Mouse (Mus musculus) left cerebral cortex, adult 11 months (tissue): ENCODE data around the gene Slc50a1.

ENCODE experiments used
- DNase-seq: peaks from one replicate; pipeline ENCODE4 v3.0.0; 2022; ENCODE audit warnings: low spot score

The Slc50a1 gene

DNA sequence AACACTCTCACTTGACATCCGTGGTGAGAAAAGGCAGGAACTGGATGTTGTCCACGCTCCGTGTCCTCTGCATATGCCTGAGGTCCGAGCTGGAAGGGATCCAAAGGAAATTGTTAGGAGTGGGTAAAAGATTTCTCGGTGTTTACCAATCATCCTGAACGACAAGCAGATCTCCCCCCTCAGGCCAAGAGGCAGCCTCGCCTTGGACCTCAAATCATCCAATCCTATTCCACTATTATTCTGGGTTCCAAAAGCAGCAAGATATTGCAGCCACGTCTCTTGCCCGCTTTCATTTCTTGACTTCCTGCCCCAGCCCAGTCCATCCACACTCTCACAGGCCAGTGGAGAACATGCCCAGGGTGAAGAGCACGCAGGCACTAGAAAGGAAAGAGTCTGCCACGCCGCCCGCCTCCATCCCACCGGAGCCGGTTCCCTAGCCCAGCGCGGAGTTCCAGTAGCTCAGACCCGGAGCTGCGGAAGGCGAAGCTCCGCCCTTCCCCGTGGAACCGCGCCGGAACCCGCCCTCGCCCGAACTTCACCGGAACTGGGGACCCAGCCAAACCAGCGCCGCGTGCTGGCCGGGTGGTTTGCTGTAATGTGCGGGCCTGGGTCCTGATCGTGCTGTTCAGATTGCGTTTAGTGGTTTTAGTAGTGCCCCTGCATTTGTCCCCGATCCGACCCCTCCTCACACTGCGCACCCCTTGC is at the start of gene Slc50a1:
TSS of gene Slc50a1 (minus strand) at position 520 of the 705 bp plus-strand sequence.
- no peak for DNase-seq

DNA sequence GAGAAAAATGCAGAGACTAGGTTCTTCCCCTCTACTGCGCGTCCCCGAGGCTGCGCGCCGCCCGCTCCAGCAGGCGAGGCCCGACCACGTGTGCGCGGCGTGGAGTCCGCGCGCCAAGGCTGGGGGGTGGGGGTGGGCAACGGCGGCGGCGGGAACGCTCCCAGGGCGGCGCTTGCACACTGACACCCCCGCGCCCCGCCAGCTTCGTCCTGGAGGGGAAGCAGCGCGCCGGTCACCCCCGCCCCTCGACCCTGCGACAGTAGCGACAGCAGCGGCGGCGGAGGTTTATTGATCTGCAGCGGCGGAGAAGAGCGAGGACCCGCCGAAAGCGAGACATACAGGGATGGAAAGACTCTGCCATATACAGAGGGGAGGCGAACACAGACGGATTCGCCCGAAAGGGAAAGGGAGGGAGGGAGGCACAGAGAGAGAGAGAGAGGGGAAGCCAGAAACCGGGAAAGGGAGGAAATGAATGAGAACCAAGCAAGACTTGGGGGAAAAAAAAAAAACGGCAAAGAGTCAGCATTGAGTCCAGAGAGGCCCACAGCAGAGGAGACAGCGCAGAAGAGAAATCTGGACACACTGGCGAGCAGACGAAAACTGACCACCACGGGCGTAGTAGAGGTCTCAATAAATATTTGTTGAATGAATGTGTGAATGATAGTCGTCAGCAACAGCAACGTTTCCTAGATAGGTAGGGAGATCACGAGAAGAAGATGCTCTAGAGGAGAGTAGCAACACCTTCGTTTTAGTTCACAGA is 49.4 kb upstream of the Slc50a1 start:
- DNase-seq = no peak

DNA sequence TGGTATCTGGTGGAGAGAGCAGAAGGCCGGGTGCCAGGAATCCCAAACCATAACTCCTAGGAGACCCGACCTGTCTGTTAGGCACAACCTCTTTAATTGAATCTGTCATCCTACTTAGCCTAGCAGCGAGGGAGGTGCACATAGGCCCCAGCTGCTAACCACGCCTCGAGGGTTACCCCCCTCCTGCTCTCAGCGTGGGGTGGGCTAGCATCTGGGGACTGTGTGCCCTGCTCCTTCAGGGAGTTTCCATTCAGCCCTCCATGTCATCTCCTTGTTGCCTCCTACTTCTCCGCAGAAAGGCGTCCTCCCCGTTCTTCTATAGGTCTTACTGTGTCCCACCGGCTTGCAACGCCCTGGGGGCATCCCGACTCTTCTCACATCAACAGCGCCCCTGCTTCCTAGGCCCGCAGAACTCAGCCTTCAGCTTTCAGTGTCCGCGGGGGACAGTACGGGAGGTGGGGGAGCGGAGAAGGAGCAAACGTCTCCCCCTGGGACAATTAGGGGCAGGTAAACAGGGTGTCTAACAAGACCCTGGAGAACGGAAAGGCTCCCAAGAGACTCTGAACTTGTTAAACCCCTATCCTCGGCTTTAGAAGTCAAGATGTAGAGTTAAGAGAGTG is 48.7 kb upstream of the Slc50a1 start:
- DNase-seq = no peak

DNA sequence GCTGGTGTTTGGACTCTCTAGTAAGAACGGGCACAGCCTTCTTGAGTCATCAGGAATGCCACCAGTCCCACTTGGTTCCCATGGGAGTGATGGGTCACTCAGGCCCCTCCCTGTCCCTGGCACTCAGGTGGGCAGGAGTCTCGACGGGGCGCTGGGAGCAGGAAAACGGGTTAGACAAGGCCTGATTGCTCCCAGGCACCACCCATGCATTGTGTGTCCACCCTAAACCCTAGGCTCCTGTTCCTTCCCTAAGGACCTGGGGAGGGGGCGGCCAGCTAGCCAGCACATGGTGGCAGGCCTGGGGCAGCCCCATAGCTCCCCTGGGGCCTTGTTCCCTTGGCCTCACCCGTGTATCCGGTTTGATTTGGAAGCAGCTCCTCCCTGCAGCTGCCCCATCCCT is 47.9 kb upstream of the Slc50a1 start:
- no peak for DNase-seq

DNA sequence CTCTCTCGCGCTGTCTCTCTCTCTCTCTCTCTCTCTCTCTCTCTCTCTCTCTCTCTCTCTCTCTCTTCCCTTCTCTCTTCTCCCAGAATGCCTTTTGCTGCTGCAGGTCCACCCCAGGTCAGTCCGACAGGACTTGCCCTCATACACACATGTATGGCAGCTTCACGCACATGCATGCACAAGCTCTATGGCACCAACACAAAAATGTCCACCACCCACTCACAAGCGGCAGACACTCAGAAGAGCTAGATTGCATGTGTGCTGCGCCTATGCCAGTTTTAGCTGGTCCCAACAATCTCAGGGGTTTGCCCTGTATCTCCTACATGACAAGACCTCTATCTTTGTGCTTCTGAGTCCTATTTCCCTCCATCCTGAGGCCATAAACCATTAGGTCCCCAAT is 46.9 kb upstream of the Slc50a1 start:
- no peak for DNase-seq

DNA sequence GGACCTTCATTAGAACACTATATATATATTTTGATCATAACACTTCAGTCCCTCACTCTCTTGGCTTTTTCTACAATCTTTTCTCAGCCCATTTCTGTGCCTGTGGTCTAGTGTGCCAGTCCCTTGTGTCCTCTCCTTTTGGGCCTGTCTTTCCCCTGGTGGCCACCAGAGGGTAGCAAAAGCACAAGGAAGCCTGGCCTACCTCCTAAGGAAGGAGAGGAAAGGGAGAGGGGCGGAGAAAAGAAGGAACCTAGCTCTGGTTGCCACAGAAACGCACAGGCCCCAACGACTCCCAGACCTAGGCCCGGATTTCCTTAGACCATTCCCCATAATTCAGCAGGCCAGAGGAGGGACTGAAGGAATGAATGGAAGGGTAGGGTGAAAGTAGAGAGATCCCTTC is 46.5 kb upstream of the Slc50a1 start:
- DNase-seq = peak; percentile 84

DNA sequence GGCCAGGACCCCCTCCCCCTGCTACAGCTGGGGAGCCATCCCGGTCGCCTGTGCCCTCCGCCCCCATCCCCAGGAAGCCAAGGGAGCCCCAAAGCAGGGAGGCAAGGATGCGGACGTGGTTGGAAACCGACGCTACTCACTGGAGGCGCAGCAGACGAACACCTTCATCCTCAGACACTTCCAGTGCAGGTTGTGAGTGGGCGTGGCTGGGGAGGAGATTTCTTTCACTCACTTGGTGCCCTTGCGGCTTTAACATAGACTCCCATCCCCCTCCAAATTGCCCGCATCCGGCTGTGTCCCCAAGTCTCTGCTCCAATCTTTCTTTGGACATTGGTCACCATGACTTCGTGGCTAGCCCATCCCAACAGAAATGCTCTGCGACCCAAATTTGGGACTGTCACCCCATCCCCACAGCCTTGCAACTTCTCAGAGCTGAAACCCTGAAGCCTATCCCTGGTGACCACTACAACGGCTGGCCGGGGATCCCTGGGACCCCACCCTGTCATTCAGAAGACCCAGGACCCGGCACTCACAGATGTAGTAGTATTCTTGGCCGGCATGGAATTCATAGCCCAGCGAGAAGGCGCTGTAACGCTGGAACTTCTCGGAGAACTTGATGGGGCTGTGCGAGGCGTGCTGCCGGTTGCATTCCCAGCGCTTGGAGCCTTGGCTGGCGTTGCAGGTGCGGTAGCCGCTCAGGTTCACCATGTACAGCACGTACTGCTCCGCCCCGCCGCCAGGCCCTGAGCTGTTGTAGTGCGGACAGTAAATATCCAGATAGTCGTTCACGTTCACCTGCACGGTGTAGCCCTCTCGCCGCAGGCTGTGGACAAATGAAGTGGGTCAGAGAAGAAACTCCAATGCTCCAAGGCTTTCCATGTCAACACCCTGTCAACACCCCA is 45.8 kb upstream of the Slc50a1 start:
- DNase-seq = no peak

DNA sequence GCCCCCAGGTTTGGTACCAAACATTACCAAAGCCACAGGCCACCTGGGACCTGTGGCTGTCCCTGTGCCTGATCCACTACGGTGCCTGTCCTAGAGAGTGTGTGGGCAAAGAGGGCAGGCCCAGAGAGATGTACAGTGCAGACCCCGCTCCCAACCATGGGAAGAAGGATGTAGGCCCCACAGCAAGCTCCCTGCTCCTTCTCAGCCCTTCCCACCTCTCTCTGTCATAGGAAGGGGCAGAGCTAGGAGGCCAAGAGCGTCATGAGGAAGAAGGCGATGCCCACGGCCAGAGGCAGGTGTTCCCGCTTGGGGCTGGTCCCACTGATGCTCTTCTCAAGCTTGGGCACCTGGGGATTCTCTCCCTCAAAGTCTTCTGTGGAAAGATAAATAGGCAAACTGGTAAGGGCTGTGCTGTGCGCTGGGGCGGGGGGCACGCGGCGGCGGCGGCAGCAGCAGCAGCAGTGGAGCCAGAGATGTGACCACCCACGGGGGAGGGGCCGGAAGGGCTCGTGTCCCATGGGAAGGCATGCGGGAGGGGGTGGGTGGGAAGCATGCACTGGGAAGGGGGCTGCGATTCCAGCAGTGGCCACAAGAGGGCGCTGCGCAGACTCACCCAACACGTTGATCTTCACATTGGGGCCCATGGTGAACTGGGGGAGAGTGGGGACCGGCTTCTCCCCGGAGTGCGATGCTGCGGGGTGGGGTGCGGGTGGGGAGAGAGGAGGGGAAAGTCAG is 45.0 kb upstream of the Slc50a1 start:
- DNase-seq = no peak

DNA sequence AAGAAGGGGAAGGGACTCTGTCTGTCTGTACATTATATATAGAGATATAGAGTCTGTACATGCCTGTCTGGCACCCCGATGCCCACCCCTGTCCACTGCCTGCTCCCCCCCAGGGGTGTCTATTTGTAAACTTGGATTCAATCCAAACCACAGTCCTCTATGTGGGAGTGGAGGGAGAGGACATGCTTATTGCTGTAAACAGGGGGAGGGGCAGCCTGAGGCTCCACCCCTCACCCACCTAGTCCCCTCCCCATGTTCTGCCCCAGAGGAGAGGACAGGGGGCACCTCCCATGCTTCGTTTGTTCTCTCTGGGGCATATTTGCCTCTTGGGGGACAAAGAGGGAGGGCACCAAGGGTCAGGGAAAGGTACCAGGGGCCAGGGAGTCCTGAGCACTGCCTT is 44.4 kb upstream of the Slc50a1 start:
- no peak for DNase-seq

DNA sequence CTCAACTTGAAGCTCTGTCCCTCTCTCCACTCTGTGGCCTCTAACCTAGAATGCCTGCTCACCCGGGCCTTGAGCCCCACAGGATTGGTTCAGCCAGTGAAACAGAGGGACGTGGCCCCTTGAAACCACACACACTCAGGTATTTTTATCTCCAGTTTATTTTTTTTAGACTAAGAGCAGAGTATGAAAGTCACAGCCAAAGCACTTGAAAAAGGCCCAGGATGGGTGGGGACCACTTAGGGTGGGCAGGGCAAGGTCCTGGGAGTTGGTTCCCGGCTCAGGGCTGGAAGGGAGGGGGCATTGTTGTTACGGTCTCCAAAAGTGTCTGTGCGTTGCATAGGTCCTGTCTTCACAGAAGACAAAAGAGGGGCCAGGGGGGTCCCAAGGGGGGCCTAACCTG is 44.0 kb upstream of the Slc50a1 start:
- no peak for DNase-seq

DNA sequence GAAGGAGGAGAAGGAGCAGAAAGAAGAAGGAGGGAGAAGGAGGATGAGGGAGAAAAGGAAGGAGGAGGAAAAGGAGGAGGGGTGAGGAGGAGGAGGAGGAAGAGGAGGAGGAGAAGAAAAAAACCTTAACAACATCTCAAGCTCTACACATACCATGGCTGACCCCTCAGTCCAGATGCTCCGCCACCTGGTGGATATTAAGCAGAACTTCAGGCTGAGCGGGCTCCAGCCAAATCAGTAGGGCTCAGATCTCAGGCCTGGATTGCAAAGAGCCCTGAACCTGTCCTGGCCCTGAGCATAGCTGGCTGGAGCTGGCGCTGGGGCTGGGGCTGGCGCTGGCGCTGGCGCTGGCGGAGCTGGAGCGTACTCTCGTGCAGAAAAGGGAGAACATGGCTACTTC is 37.7 kb upstream of the Slc50a1 start:
- no peak for DNase-seq

DNA sequence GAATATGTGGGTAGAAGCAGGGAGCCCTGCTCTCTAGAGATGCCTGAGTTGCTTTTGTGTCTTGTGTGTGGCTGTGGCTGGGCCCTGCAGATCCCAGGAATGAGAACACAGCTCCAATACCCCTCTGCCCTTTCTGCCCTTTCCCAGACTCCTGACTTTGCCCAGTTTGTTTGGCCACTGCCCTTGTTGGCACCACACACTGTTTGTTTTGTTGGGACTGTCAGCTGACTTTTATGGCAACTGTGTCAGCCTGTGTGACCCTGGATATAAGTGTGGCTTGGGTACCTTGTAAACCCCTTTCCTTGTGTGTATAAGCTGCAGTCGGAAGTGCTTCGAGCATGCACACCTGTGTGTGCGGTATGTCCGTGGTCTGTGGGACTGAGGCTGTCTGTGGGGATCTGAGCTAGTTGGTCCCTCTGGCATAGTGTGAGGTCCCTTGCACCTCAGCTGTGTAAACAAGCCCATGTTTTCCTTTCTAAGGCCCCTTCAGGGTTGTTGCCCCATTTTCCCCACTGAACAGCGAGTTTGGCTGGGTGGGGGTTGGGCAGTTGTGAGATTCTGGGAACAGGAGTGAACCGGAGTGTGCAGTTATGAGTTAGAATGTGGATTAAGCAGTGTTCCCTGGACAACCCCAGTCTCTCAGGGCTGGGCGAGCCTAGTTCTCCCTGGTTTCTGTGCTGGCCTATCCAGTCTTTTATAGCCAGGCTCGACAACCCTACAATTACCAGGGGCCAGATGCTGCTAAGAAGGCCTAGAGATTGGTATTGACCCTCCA is 35.4 kb upstream of the Slc50a1 start:
- no peak for DNase-seq

DNA sequence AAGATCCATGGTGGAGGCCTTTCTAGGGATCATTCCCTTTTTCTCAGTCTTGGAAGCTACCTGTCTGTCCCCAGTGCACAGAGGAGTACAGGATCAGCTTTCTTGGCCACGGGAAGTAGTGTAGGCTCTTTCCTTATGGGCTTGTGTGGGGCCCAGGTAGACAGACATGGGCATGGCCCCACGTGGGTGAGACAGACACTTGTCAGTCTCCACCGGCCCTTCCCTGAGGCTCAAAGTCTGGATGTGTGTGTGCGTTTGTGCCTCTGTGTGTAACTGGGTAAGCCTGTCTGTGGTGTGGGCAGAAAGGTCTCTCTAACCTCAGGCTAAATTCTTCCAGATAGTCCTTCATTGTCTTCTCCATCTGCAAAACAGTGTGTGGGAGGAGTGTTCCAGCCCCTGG is 34.7 kb upstream of the Slc50a1 start:
- DNase-seq = no peak

DNA sequence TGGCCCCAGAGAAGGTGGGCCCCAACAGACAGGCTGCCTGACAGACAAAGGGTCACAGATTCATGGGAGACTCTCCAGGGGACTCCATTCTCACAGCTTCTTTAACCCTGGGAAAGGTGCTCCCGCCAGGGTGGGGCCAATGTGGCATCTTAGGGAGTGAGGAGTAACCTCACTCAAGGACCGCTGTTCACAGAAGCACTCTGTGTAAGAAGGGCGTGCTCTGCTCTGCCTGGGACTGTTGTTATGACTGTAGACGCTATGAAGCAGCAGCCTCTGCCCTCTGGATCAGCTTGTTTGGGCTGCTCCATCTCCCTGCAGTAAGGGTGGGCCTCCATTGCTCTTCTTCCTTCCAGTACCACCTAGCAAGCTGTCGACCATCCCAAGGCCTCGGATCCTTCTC is 34.1 kb upstream of the Slc50a1 start:
- no peak for DNase-seq

DNA sequence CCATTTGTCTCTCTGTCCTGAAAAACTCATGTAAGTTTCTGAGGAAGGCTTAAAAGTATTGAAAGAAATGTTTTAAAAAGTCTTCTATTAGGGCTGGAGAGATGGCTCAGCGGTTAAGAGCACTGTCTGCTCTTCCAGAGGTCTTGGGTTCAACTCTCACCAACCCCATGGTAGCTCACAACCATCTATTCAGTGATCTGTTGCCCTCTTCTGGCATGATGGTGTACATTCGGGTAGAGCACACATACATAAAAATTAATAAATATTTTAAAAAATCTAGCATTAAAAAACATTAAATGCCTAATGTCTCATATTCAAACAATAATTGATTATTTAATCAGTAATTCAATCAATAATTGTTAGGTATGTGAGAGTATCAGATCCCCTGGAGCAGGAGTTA is 30.1 kb upstream of the Slc50a1 start:
- no peak for DNase-seq

DNA sequence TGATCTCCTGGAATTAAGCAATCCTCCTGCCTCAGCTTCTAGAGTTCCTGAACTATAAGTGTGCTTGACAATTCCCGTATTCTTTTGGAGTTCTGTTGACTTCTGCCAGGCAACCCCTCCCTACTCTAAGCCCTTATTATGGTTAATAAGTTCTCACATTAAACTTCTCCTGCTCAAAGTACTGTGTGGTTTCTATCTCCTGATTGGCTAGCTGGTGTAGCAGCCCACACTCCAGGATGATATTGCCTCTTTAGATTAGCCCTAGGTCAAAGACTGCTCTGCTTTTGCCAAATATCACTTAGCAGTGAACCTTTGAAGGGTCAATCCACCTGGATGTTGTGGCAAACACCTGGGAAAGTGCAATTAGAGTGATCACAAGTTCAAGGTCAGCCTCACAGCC is 29.7 kb upstream of the Slc50a1 start:
- DNase-seq = no peak

DNA sequence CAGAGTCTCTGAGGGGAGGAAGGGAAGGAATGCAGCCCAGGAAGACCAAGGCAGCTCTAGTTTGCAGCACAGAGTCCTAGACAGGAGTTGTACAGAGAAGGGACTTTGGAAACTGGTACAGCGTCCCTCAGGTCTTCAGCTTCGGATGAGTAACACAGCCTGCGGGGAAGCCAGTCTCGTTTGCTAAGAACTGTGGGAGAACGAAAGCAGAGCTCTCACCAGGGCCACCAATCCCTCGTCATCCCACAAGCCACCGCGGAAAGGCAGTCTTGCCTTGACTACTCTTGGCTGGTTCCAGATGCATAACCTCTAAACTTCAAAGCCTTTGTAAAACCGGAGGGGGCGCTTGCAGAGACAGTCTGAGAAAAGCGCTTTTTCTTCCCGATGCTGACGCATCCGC is 29.1 kb upstream of the Slc50a1 start:
- DNase-seq = no peak

DNA sequence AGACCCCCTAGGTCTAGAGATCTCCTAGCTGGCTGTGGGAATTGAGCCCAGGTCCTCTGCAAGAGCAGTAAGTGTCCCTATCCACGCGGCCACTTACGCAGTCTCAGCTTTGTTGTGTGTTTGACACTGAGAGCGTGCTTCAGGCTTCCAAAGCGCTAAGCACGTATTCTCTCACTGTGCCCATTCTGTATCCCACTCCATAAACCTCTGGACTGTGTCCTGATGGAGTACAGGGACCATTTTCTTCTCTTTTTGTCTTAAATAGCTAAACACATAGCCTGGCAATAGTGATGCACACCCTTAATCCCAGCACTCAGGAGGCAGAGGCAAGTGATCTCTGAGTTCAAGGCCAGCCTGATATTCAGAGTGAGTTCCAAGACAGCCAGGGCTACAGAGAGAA is 28.5 kb upstream of the Slc50a1 start:
- no peak for DNase-seq

DNA sequence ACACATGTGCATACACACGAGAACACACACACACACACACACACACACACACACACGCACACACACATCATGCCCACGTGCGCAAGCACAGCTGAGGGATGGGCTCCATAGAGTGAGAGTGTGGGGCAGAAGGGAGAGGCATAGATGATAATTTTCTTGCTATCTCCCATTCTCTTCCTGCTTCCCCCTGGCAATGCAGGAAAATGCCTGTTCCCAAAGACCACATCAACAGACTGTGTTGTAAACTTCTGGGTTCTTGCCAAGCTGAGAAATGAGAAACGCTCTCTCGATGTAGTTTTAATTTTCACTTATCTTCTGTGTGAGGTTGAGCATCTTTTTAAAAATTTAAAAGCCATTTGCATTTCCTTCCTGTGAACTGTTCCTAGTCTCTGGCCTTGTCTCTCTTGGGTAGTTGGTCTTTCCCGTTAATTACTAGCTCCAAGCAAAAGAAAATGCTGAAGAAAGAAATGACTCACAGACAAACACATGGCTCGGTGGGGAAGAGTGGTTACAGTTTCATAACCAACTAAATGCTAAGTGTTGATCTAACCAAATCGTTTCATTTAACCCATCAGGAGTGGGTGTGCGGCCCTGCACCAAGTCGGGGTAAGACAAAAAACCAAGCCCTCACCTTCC is 26.5 kb upstream of the Slc50a1 start:
- DNase-seq = no peak

DNA sequence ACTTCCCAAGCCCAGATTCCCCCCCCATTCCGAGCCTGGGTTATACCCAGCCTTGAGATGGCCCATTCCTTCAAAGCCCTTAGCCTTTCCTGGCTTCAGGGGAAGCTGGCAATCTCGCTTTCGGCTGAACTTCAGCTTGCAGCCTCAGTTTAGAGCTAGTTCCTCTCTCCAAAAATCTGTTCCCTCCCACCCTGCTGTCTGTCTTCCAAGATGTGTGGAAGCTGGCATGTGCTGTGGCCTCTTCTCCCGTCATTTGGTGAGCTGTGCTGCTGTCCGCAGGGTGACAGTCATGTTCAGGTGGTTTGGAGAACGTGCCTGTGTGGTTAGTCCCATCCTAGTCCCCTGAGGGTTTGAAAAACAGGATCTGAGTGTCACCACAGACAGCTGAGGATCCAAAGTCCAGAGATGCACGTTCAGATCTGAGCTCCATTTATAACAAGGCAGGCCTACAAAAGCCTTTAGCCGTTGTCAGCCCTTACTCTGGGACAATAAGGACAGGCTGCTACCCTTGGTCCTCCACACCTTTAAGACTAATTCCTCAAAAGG is 25.4 kb upstream of the Slc50a1 start:
- DNase-seq = no peak
